Mouse (Mus musculus) testis, adult 2 months (tissue): ENCODE results near the gene Sema7a.

Experiments used
- CTCF ChIP-seq: fragments of 200-500 bp; IDR thresholded peaks from 2 replicates; pipeline ENCODE4 v1.5.1; 2012; ENCODE audit warnings: low read depth, mild to moderate bottlenecking, inconsistent platforms, low read length, moderate library complexity; ENCODE audit not compliant: control insufficient read depth, insufficient read depth, insufficient replicate concordance
- POLR2A ChIP-seq: fragments of 200-500 bp; IDR thresholded peaks from 2 replicates; pipeline ENCODE4 v1.6.1; 2012; ENCODE audit warnings: low read depth, mild to moderate bottlenecking, inconsistent platforms, low read length, moderate library complexity; ENCODE audit not compliant: control insufficient read depth

DNA sequence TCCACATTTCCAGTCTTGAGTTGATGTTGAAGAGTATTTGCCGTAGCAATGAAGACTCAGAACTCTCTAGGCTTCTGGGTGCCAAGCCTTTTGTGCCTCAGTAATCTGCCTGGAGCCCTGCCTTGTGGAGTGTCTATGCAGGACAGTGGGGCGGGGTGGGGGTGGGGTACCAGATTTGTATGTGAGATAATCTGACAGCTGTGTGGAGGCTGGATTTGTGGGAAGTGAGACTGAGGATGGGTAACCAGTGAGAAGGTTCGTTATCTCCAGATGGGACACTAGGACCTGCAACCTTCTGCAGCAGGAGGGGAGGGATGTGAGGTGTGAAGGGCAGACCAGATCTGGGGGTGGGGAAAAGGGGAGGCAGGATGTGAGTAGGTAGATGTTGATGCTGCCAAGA lies 7.7 kb upstream of the Sema7a start:
- TF ChIP-seq CTCF (no peak), POLR2A (no peak)
